Mouse (Mus musculus) kidney, postnatal 25 days (tissue): ENCODE results near the gene Mlxipl.
"Not testable (repeated sequence)": the region's sequence is repeated elsewhere in the genome, so short reads cannot be mapped to it uniquely, and the experiment has no call there.

Source experiments
- DNase-seq, 2 experiments: peaks; one replicate each; pipeline ENCODE4 v3.0.0; 2021; ENCODE audit warnings: mixed read lengths in 2 of 2

Gene Mlxipl

DNA sequence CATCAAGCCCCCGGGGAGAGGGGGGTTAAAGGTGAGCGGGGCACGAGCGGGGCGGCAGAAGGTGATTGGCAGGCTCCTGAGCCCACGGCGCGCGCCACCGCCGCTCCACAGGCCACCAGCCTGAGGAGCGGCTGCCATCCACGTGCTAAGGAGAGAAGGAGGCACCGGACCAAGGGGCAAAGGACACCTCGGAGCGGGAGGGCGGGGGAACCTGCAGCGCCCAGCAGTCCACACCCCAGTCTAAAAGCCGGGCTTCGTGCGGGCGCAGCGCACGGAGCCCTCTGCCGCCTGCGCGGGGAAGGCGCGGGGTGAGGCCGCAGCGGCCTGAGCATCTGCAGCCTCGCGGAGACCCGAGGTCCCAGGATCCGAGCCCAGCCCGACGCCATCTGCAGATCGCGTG is at the start of gene Mlxipl:
Gene Mlxipl (plus strand): TSS at position 238 of the 400 bp plus-strand sequence.
- DNase-seq, result peak; percentile 80 to 94

DNA sequence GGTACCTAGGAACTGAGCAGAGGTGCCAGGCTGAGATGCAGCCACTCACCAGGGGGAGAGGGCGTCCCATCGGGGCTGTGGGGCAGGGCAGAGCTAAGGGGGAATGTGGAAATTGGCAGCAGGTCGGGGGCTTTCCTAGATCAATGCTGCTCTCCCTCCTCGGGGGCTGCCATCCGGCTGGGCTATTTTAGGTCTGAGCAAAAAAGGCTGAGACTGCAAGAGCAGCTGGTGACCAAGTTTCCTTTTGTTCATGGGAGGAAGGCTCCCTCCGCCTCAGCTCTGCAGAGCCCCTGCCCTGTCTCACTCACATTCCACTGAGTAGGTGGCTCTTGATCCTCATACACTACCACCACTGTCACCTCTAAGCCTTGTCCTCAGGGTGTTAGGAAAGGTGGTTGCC is 49.6 kb upstream of the Mlxipl start:
- no peak for DNase-seq

- DNase-seq, result no peak
Observed at GRCm38 (mm10) chr5:135040777-135041176, 48.9 kb upstream of the Mlxipl start.

DNA sequence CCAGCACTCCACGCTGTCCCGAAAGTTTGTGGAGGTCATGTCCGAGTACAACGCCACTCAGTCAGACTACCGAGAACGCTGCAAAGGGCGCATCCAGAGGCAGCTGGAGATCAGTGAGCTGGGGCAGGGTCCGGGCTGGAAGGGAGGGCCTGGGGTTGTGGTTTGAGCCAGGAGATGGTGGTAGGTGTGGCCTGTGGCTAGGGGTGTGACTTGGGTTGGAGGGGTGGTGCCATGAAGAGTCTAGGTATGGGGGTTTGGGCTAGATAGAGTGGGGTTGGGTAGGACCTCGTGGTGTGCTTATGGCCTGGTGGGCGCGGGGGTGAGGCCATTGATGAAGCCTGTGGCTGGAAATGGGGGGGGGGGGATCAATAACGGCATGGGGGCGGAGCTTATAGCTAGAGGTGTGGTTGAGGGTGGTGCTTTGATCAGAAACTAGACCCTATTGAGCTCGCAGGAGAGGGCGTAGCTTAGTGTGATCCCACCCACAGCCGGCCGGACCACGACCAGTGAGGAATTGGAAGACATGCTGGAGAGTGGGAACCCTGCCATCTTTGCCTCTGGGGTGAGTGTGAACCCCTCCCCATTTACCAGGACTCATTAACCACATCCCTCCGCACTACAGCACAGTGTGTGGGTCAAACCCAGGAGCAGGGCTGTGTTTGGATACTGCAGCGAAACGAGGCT is 47.4 kb upstream of the Mlxipl start:
- DNase-seq, result no peak

DNA sequence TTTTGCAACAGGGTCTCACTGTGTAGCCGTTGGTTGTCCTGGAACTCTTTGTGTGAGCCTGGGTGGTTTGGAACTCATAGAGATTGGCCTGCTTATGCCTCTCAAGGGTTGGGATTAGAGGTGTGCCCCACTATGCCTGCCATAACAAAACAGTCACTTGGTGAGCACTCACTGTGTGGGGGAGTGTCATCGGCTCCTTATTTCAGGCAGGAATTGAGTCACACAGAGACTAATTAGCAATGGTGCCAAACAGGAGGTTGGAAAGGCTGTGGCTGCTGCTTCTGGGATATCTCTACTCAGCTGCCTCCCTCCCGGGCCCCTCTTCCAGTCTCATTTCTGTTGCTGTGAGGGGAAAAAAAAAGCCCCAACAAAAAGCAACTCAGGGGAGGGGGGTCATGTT is 45.1 kb upstream of the Mlxipl start:
- DNase-seq, result no peak

GRCm38 (mm10) chr5:135048539-135048938 is 41.2 kb upstream of the Mlxipl start:
- DNase-seq, result no peak

DNA sequence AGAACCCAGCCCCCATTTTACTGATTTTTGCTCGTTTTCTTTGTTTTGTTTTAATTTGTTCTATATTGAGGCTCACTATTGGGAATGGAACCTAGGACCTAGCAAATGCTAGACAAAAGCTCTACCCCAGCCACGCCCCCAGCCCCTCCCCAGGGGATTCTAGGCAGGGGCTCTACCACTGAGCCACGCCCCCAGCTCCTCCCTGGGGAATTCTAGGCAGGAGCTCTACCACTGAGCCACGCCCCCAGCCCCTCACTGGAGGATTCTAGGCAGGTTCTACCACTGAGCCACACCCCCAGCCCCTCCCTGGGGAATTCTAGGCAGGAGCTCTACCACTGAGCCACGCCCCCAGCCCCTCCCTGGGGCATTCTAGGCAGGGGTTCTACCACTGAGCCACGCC is 40.4 kb upstream of the Mlxipl start:
- DNase-seq, result not testable (repeated sequence)

DNA sequence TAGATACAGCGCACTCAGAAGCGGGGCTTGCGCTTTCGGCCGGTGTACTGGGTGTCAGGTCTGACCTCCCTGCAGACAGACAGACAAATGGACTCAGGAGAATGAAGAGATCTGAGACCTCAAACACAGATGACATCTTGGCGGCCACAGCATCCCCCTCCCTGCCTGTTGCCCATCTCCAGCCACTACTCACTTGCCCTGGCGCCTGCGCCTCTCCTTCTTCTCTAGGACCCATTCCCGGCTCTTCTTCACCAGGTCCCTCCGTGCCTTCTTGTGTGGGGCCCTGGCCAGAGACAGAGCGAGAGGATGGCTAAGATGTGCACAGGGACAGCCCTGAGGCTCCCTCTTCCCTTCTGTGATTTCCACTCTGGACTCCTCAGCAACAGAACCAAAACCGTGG is 36.3 kb upstream of the Mlxipl start:
- DNase-seq, result no peak

DNA sequence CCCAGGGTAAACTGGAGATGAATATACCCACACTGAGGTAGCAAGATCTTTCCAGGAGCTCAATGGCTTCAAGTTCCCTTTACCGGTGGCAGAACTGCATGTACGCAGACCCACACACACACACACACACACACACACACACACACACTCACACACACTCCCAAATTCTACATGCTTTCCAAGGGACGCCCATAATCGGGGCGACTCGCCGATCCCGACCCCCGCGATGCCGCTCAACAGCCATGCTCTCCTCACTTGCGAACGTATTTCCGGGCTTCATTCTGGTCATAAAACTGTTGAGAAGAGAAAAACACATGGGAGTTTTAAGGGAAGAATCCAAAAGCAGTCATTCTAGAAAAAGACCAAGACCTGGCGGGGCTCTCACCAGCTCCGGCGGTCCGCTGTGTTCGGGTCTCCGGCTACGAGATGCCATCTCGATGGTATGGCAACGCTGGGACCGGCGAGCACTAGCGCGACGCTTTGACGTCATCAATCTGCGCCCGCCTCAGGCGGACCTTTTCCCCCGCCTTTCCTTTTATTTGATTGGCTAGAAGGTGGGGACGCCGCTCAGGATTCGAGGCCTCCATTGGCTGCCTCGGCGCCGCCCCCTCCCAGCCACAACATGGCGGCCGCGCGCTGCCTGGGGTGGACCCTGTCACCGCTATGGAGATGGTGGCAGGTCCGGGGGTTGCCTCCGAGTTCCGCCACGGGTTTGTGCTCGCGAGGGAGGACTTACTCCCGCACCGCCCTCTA is 25.9 kb upstream of the Mlxipl start, which contains the start of gene Dnajc30:
Gene Dnajc30 (plus strand): TSS at position 574 of the 753 bp plus-strand sequence.
- DNase-seq, result peak; percentile 98 to 99

DNA sequence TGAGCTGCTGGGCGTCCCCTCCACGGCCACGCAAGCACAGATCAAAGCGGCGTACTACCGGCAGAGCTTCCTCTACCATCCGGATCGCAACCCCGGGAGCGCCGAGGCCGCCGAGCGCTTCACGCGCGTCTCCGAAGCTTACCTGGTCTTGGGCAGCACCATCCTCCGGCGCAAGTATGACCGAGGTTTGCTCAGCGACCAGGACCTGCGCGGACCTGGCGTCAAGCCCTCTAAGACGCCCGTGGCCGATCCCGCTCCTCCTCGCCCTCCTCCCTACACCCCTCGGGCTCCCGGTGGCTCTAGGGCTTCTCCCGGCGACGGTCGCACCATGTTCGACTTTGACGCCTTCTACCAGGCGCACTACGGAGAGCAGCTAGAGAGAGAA is 25.3 kb upstream of the Mlxipl start:
- no peak for DNase-seq

- not testable (repeated sequence) for DNase-seq
Observed at GRCm38 (mm10) chr5:135064909-135065446, 24.7 kb upstream of the Mlxipl start, which contains the start of gene Bud23. Gene Bud23, minus strand, starts transcription at chr5:135064959.

GRCm38 (mm10) chr5:135066008-135066407 is 23.7 kb upstream of the Mlxipl start:
- DNase-seq, result no peak

DNA sequence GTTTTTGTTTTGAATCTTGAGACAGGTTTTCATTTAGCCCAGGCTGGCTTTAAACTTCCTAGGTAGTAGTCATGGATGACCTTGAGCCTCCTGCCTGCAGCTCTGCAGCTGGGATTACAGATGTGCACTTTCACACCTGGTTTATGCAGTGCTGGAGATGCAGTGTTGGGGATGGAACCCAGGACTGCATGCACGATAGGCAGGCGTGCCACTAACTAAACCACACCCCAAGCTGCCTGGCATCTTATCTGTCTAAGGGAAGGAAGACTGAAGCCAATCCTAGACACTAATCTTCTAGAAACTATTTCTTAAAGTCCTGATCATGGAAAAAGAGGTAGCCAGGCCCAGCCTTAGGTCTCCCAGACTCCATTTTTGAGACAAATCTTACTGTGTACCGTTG is 19.2 kb upstream of the Mlxipl start:
- DNase-seq, result no peak

- DNase-seq, result no peak
Observed at GRCm38 (mm10) chr5:135072061-135072460, 17.6 kb upstream of the Mlxipl start.

- DNase-seq, result no peak
Observed at GRCm38 (mm10) chr5:135072720-135073119, 17.0 kb upstream of the Mlxipl start.

DNA sequence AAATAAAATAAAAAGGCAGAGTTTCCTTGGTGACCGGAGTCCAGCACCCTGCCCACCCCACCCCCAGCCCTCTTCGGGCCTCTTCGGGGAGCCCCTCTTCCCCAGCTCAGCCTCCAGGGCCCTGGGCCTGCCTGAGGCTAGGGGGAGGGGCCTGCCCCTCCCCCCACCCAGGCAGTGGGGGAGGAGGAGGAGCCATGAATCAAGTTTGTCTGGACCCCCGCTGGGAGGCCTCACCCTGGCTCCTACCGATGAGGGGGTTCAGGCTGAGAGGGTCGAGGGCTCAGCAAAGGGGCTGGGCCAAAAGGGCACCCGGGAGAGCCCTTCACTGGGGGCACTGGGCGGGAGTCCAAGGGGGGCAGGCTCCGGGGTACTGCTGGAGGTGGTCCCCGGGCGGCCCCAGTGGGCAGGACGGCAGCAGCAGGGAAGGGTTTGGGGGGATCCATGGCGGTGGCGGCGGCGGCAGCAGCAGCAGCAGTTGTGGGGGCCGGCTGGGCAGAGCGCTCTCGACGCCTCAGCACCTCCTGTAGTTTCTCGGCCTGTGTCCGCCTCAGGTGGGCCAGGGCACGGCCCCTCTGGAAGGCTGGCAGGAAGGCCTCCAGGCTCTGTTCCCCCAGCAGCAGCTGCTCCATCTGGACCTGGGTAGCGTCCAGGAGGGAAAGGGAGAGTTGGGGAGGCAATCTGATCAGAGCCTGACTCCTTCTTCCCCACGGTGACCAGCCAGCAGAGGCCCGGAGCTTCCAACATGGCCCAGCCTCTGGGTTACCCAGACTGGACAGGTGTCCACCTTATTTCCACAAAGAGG is 16.1 kb upstream of the Mlxipl start:
- no peak for DNase-seq

- no peak for DNase-seq
Observed at GRCm38 (mm10) chr5:135075655-135076054, 14.0 kb upstream of the Mlxipl start.

DNA sequence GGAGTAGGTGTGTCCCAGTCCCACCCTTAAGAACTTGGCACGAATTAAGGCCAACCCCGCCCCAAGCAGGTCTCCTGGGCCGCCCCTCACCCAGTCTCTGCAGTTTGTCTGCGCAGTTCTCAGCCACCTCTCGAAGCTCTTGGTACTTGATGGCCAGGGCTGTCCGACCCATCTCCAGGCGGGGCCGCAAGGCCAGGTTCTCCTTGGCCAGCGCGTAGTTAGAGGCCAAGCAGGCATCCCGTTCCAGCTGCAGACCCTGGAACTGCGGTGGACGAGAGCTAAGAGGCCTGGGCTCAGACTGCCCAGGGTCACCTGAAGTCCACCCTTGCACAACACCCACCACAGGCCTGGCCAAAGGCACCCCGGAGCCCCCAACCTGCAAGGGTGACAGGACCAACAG is 13.3 kb upstream of the Mlxipl start:
- peak; percentile 17 to 58 for DNase-seq

- peak; percentile 71 to 86 for DNase-seq
Observed at GRCm38 (mm10) chr5:135076931-135077505, 12.7 kb upstream of the Mlxipl start.

DNA sequence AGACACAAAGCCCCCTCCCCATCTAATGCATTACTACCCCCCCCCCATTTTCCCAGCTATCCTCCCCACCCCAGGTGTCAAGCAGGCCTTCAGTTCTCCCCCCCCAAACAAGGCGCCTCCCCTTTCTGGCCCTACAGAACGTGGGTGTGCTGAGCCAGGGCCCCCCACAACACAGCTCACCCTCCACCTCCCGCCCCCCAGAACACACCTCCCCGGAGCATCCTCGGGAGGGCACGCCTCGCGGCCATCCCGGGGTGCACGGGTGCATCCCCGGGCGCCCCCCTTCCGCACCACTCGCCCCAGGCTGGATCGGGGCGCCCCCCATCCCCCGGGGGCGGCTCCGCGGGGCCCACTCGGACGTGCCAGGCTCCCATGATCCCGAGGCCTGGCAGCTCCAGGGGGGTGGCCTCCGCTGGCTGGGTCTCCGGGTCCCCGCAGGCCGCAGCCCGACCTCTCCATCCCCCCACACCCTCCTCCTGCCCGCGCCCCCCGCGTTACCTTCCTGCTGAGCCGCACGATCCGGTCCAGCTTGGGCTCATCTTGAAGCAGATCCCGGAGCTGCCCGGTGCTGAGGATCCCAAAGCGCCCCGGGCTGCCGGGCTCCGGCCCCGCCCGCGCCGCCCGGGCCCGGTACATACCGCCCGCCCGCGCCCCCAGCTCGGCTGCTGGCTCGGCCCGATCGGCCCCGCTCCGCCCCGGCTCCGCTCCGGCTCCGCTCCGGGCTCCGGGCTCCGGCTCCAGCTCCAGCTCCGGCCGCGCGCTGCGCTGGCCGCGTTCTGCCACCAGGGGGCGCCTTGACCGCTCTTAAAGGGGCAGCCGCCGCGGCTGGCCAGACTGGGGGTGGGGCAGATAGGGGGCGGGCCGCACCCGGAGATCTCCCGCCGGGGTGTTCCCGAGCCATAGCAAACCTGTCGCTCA is 11.9 kb upstream of the Mlxipl start, which contains the start of gene Vps37d:
Gene Vps37d (minus strand): TSS at position 703 of the 918 bp plus-strand sequence.
- DNase-seq, result peak; percentile 93 to 94

DNA sequence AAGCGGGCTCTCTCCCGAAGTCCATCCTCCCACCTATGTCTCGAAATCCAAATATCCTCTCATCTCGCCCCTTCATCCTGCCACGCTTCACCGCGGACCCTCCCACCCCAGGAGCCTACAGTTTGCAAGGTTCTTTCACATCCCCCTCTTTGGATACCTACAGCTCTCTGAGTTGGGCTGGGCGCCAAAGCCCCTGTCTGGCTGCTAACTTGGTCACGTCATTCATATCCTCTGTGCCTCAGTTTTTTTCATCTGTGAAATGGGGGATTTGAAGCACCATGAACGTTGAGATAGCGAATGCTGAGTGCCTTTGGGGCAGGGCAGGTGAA is 11.2 kb upstream of the Mlxipl start:
- no peak for DNase-seq

GRCm38 (mm10) chr5:135079578-135079977 is 10.1 kb upstream of the Mlxipl start:
- no peak for DNase-seq
